Mouse (Mus musculus) spleen, adult 2 months (tissue): Measurements from ENCODE around the gene Acat2.

Source experiments
- CTCF ChIP-seq: fragments of 200-500 bp; IDR thresholded peaks from 2 replicates; pipeline ENCODE4 v1.5.1; 2011; ENCODE audit warnings: mild to moderate bottlenecking, inconsistent platforms; ENCODE audit not compliant: insufficient read depth, insufficient read length, insufficient replicate concordance; ENCODE audit errors: extremely low read depth
- POLR2A ChIP-seq: fragments of 200-500 bp; IDR thresholded peaks from 2 replicates; pipeline ENCODE4 v1.6.1; 2011; ENCODE audit warnings: low read depth, low read length, inconsistent platforms

DNA sequence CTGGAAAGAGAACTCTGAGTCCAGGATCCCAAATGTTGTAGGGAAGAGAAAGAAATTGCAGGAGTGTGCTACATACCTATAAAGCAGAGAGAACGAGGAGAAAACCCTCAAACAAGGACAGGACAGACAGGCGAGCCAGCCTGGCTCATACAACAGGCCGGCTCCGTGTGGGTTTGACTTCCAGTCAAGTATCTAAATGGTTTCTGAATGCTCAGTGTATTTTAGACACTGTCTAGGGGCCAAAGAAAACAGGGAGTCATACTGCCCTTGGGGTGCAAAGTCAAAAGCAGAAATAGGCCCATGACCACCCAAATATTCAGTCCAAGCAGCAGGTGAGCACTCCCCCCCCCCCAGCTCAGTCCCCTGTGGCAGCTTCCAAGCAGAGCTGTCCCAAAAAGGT is 54.7 kb downstream of the Acat2 start:
- TF ChIP-seq CTCF (no peak), POLR2A (no peak)
